Mouse (Mus musculus) T-helper 1 cell (primary cell): ENCODE measurements around the gene Gm45021.
"Not testable (repeated sequence)": the region's sequence is repeated elsewhere in the genome, so short reads cannot be mapped to it uniquely, and the experiment has no call there.

ENCODE experiments used
- in situ Hi-C: fragments of 300-600 bp; cut with MboI, MseI; formaldehyde crosslinking; loops from one replicate; pipeline ENCODE4 v1.15.1; 2025; ENCODE audit warnings: high pct_unique_total_duplicates

The Gm45021 gene

GRCm38 (mm10) chr6:48613464-48613863, 24.1 kb downstream of the Gm45021 start:
- in situ Hi-C loops, result no loop called here

GRCm38 (mm10) chr6:48614756-48615155, 25.3 kb downstream of the Gm45021 start:
- in situ Hi-C loops, result no loop called here

DNA sequence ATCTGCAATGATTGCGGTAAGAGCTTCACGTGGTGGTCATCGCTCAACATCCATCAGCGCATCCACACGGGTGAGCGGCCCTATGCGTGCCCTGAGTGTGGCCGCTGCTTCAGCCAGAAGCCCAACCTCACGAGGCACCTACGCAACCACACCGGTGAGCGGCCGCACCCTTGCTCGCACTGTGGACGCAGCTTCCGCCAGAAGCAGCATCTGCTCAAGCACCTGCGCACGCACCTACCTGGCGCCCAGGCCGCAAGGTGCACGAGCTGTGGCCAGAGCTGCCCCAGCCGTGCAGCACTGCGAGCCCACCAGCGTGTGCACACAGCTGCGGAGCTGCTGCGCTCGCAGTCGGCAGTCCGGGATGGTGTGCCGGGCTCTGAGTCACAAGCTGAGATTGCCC, 30.6 kb downstream of the Gm45021 start:
- in situ Hi-C loops, result no loop called here

GRCm38 (mm10) chr6:48622186-48622843, 32.9 kb downstream of the Gm45021 start:
- in situ Hi-C loops, result not testable (repeated sequence)

DNA sequence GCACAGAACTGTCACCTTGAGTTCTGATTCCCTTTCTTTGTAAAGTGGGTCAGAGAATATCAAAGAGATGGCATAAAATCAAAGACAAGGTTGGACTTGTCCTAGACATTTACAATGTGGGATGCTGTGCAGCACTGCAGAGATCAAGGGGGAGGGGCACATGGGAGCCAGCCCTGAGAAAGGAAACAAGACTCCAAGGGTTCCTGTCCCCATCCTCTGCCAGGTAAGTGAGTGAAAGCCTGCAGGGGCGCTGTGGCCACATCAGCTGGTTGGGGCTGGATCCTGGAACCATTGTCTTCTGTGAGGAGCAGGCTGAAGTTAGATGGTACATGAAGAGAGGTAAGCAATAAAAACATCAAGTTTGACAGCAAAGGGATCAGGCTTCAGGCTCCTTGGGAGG, 34.0 kb downstream of the Gm45021 start:
- in situ Hi-C loops, result no loop called here

GRCm38 (mm10) chr6:48626464-48626863, 37.1 kb downstream of the Gm45021 start, which contains the start of gene AI854703:
AI854703 (plus strand) TSS chr6:48626764.
- in situ Hi-C loops, result no loop called here

DNA sequence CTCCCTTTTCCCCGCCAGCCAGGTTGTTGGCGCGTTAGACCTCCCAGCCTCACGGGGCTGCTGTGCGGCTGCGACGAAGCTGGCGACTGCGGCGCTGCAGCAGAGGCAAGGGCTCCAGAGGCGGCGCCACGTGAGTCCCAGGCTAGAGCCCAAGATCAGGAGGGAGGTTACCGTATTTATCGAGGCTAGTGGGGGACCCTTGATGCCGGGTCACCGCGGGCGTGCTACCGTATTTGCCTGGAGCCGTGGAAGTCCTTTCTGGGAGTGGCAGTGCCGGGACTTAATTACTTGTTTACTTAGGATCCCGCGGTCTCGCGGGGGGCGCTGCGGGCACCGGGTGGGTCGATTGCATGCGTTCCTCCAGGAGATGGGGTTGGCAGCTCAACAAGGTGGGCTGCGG, 37.6 kb downstream of the Gm45021 start:
- in situ Hi-C loops, result no loop called here

DNA sequence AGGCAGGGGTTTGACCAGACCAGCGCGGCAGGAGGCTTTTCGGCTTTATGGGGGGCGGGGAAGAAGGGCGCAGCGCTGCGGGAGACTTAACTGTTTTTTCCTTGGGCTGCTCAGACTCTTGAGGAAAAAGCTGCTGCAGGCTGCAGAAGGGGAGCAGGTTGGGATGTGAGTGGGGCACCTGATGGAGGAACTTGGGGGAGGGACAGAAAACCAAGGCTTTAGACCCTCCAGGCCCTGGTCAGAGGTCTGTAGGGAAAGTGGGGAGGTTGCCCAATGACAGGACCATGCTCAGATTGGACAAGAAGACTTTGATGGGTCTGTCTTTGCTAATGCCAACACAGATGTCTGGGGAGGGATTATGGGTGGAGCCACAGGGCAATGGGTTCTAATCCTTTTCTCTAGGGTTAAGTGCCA, 38.1 kb downstream of the Gm45021 start:
- in situ Hi-C loops, result no loop called here

GRCm38 (mm10) chr6:48628377-48628776, 39.0 kb downstream of the Gm45021 start:
- in situ Hi-C loops, result no loop called here

- in situ Hi-C loops, result no loop called here
Measured at GRCm38 (mm10) chr6:48628808-48629660, 39.6 kb downstream of the Gm45021 start.

DNA sequence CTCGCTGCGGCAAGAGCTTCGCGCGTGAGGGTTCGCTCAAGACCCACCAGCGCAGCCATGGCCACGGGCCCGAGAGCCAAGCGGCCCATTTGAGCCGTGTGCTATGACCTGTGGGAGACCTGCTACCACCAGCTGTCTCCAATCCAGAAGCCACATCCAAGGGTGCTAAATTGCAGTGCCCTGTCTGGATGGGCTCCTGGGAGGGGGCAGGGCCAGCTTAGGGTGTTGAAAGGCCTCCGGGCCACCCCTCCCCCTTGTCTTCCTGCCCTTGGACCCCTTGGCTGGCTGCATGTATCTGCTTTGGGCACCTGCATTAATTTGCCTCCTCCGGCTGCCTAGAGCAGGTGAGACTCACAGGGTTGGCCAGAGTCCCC, 40.2 kb downstream of the Gm45021 start:
- in situ Hi-C loops, result loop anchor here (10.0 kb wide), 1 partner anchor 455 kb away; no protein-coding TSS in a partner anchor

DNA sequence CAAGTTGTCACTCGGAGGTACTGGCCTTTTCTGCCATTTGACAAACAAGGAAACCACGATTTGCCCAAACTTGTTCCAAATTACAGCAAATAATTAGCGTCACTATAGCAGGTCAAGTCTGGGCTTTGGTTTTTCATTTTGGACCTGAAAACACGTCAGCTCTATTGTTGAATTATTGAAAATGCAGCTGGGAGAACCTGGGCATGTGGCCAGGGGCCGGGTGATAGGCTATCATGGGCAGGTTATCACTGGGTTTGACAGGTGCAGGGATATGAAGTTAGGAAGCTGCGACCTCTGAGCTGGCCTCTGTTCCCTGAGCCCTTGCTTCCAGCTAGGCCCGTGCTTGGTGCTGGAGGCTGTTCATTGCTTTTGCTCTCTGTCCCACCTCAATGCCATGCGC, 41.4 kb downstream of the Gm45021 start:
- in situ Hi-C loops, result loop anchor here (10.0 kb wide), 1 partner anchor 456 kb away; no protein-coding TSS in a partner anchor

DNA sequence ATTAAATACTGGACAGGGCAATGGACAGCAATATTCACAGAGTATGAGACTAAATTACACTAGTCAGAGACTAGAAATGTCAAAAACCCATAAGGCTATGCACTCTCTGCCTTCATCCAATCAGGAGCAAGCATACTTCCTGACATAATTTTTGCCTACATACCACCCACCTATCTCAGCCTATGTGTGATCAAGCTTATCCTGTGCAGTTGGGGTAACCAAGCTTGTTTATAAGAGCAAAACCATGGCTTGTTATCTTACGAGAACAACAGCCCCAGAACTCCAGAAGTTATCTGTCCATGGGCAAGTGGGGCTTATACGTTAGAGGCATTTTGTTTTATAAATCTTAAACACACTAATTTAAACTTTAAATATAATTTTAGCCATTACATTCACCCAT, 45.7 kb downstream of the Gm45021 start:
- in situ Hi-C loops, result loop anchor here (10.0 kb wide), 1 partner anchor 460 kb away; no protein-coding TSS in a partner anchor

DNA sequence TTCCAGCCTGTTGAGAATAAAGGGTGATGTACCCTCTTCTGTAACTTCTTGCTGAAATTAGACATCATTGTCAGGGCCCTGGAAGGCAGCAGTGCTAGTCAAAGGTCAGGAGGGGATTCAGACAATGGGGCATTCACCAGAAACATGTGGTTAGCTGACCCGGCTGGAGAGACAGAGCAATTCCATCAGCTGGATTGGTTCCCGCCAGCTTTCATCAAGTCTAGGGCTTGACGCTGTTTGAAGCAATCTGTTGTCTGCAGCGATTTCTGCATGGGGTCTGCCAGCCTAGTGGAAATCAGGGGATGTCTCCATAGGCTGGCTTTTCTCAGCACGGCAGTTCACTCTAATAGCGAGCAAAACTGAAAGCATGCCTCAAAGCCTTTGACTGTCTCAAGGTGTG, 47.1 kb downstream of the Gm45021 start:
- in situ Hi-C loops, result loop anchor here (10.0 kb wide), 1 partner anchor 462 kb away; no protein-coding TSS in a partner anchor

GRCm38 (mm10) chr6:48637811-48638500, 48.5 kb downstream of the Gm45021 start:
- in situ Hi-C loops, result loop anchor here (10.0 kb wide), 1 partner anchor 463 kb away; no protein-coding TSS in a partner anchor

- in situ Hi-C loops, result loop anchor here (10.0 kb wide), 1 partner anchor 464 kb away; no protein-coding TSS in a partner anchor
Measured at GRCm38 (mm10) chr6:48638553-48638952, 49.1 kb downstream of the Gm45021 start.

GRCm38 (mm10) chr6:48641391-48641790, 52.0 kb downstream of the Gm45021 start:
- in situ Hi-C loops, result no loop called here

- in situ Hi-C loops, result no loop called here
Measured at GRCm38 (mm10) chr6:48642764-48643292, 53.4 kb downstream of the Gm45021 start.

- in situ Hi-C loops, result loop anchor here (5.0 kb wide), 2 partner anchors 97 to 127 kb away; partner anchors contain the start of gene Gimap3
Measured at GRCm38 (mm10) chr6:48645660-48646308, 56.4 kb downstream of the Gm45021 start.

DNA sequence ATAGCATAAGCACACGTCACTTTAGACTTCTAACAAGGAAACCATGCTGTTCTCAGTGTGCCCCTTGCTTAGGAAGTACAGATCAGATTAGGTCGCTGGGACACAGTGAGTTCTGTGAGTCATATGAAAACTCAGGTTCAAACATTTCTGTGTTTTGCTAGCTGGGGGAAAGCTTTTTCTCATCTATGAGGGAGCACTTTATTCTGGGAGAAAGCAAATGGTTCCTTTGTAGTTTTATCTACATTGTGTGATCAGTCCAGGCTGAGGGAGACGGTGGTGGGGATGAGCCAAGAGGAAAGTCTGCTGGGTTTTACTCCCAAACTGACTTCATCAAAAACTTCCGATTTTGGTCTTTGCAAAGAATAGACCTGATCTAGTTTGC, 56.9 kb downstream of the Gm45021 start:
- in situ Hi-C loops, result loop anchor here (5.0 kb wide), 2 partner anchors 96 to 126 kb away; partner anchors contain the start of gene Gimap3

DNA sequence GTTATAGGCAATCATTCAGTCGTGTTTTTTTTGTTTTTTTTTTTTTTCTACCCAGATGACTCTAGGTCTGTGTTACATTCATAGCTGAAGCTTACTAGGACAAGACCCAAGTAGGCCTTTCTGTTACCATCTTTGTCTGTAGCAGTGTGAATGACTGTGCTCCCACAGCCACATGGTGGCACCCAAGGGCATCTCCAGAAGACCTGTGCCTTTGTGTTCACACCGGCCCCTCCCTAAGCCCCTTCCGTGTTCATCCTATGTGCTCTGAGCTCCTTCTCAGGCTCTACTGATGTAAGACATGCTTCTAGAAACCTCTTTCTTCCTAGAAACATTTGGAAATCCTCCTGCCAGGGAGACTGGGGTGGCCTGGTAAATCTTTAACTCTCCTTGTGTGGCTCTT, 57.6 kb downstream of the Gm45021 start, which contains the start of gene Gimap8:
Gimap8 (plus strand) TSS at position 240 of the 400 bp plus-strand sequence.
- in situ Hi-C loops, result loop anchor here (5.0 kb wide), 2 partner anchors 95 to 125 kb away; partner anchors contain the start of gene Gimap3
